Mouse (Mus musculus) CH12.LX (cell line): ENCODE measurements around the gene Clint1. TPM values are rescaled to one million over a fixed set of nuclear protein-coding genes. Genes with fewer than 3 reads are reported as not detected.

Experiments
- DNase-seq: peaks from one replicate; pipeline ENCODE4 v3.0.0-alpha.2; 2013; ENCODE audit errors: extremely low read depth
- H3K27ac ChIP-seq: 2 replicates; pipeline ENCODE4 v1.5.1; 2012; ENCODE audit warnings: low read depth, mild to moderate bottlenecking, control low read depth, moderate library complexity; ENCODE audit not compliant: insufficient read depth
- H3K27me3 ChIP-seq: replicated peaks from 2 replicates; pipeline ENCODE3; 2012; ENCODE audit warnings: inconsistent platforms
- H3K36me3 ChIP-seq, 2 experiments: replicated peaks in 1 of 2; 2 replicates each; pipeline versions ENCODE3 to v1.6.1; 2012; ENCODE audit warnings: inconsistent platforms in 1 of 2, low read length in 1 of 2, mild to moderate bottlenecking in 1 of 2, mixed read lengths in 1 of 2, moderate library complexity in 1 of 2; ENCODE audit not compliant: control insufficient read depth in 1 of 2, insufficient read depth in 1 of 2
- H3K4me1 ChIP-seq, 2 experiments: 2 replicates each; pipeline ENCODE4 v1.6.1; 2012; ENCODE audit warnings: inconsistent platforms in 1 of 2, moderate library complexity in 1 of 2; ENCODE audit not compliant: insufficient read depth in 2 of 2, control insufficient read depth in 1 of 2
- H3K4me2 ChIP-seq: 2 replicates; pipeline ENCODE4 v1.6.1; 2012; ENCODE audit warnings: low read depth, mild to moderate bottlenecking, control low read depth; ENCODE audit not compliant: poor library complexity, insufficient read depth, severe bottlenecking
- H3K4me3 ChIP-seq, 3 experiments: fragments of 150-350 bp in 1 of 3; sonication (generic) in 1 of 3; replicated peaks in 1 of 3; 2 replicates each; pipeline versions ENCODE3 to v1.5.1; 2011 to 2012; ENCODE audit warnings: low read depth in 2 of 3, low read length in 2 of 3, mild to moderate bottlenecking in 2 of 3, moderate library complexity in 2 of 3, control low read depth in 1 of 3, improper control_type of control experiment in 1 of 3, inconsistent platforms in 1 of 3, mixed read lengths in 1 of 3; ENCODE audit not compliant: poor library complexity in 1 of 3
- H3K79me2 ChIP-seq: replicated peaks from 2 replicates; pipeline ENCODE4 v1.6.1; 2012; ENCODE audit warnings: mild to moderate bottlenecking, moderate library complexity; ENCODE audit not compliant: control insufficient read depth, poor library complexity, insufficient read depth, severe bottlenecking; ENCODE audit errors: extremely low read depth
- H3K9ac ChIP-seq: 2 replicates; pipeline ENCODE4 v1.6.1; 2012; ENCODE audit warnings: low read depth, mild to moderate bottlenecking, control low read depth, moderate library complexity; ENCODE audit not compliant: insufficient read depth
- H3K9me3 ChIP-seq: replicated peaks from 2 replicates; pipeline ENCODE3; 2012; ENCODE audit warnings: low read length, inconsistent platforms, mixed read lengths
- BHLHE40 ChIP-seq: IDR thresholded peaks from 2 replicates; pipeline ENCODE4 v1.6.1; 2011; ENCODE audit warnings: mild to moderate bottlenecking, low read depth, low read length, improper control_type of control experiment
- CHD1 ChIP-seq: IDR thresholded peaks from 2 replicates; pipeline ENCODE4 v1.6.1; 2012; ENCODE audit warnings: low read depth, low read length, improper control_type of control experiment, inconsistent platforms
- ELF1 ChIP-seq: IDR thresholded peaks from 2 replicates; pipeline ENCODE4 v1.6.1; 2014; ENCODE audit warnings: low read depth, mild to moderate bottlenecking, inconsistent platforms, low read length, improper control_type of control experiment
- EP300 ChIP-seq: IDR thresholded peaks from 2 replicates; pipeline ENCODE4 v1.6.1; 2011; ENCODE audit warnings: low read length, improper control_type of control experiment
- ETS1 ChIP-seq: conservative IDR thresholded peaks from 2 replicates; pipeline ENCODE4 v1.6.1; 2012; ENCODE audit warnings: low read depth, mild to moderate bottlenecking, inconsistent platforms, low read length, improper control_type of control experiment, moderate library complexity
- GABPA ChIP-seq: IDR thresholded peaks from 2 replicates; pipeline ENCODE4 v1.6.1; 2012; ENCODE audit warnings: low read depth, low read length, improper control_type of control experiment, inconsistent platforms; ENCODE audit not compliant: insufficient replicate concordance
- HCFC1 ChIP-seq: IDR thresholded peaks from 2 replicates; pipeline ENCODE4 v1.6.1; 2012; ENCODE audit warnings: low read depth, mild to moderate bottlenecking, inconsistent platforms, low read length, improper control_type of control experiment
- IRF4 ChIP-seq: IDR thresholded peaks from 2 replicates; pipeline ENCODE4 v1.6.1; 2014; ENCODE audit warnings: low read depth, mild to moderate bottlenecking, inconsistent platforms, low read length, improper control_type of control experiment
- JUND ChIP-seq: conservative IDR thresholded peaks from 2 replicates; pipeline ENCODE4 v1.6.1; 2011; ENCODE audit warnings: low read depth, low read length, improper control_type of control experiment
- KAT2A ChIP-seq: IDR thresholded peaks from 2 replicates; pipeline ENCODE4 v1.6.1; 2012; ENCODE audit warnings: low read length, improper control_type of control experiment, inconsistent platforms; ENCODE audit not compliant: insufficient replicate concordance
- MAX ChIP-seq: IDR thresholded peaks from 2 replicates; pipeline ENCODE4 v1.6.1; 2011; ENCODE audit warnings: low read length, improper control_type of control experiment
- MAZ ChIP-seq: IDR thresholded peaks from 2 replicates; pipeline ENCODE4 v1.6.1; 2012; ENCODE audit warnings: low read depth, mild to moderate bottlenecking, inconsistent platforms, low read length, improper control_type of control experiment, moderate library complexity
- MEF2A ChIP-seq: IDR thresholded peaks from 2 replicates; pipeline ENCODE4 v1.6.1; 2014; ENCODE audit warnings: low read depth, mild to moderate bottlenecking, inconsistent platforms, low read length, improper control_type of control experiment, borderline replicate concordance
- MXI1 ChIP-seq: IDR thresholded peaks from 2 replicates; pipeline ENCODE4 v1.6.1; 2011; ENCODE audit warnings: mild to moderate bottlenecking, low read depth, low read length, improper control_type of control experiment
- MYC ChIP-seq: IDR thresholded peaks from 2 replicates; pipeline ENCODE4 v1.6.1; 2011; ENCODE audit warnings: low read depth, mild to moderate bottlenecking, improper control_type of control experiment, low read length
- NELFE ChIP-seq: IDR thresholded peaks from 2 replicates; pipeline ENCODE4 v1.6.1; 2011; ENCODE audit warnings: low read depth, low read length, improper control_type of control experiment
- NRF1 ChIP-seq: IDR thresholded peaks from 2 replicates; pipeline ENCODE4 v1.6.1; 2014; ENCODE audit warnings: low read depth, mild to moderate bottlenecking, inconsistent platforms, low read length, improper control_type of control experiment, moderate library complexity
- PAX5 ChIP-seq: IDR thresholded peaks from 2 replicates; pipeline ENCODE4 v1.6.1; 2012; ENCODE audit warnings: low read length, inconsistent platforms, mixed read lengths
- POLR2A ChIP-seq: IDR thresholded peaks from 2 replicates; pipeline ENCODE4 v1.6.1; 2011; ENCODE audit warnings: low read depth, mild to moderate bottlenecking, improper control_type of control experiment, low read length
- POLR2AphosphoS2 ChIP-seq: IDR thresholded peaks from 2 replicates; pipeline ENCODE4 v1.6.1; 2011; ENCODE audit warnings: low read depth, low read length, improper control_type of control experiment
- RCOR1 ChIP-seq: conservative IDR thresholded peaks from 2 replicates; pipeline ENCODE4 v1.6.1; 2012; ENCODE audit warnings: low read depth, mild to moderate bottlenecking, inconsistent platforms, low read length, improper control_type of control experiment
- SIN3A ChIP-seq: IDR thresholded peaks from 2 replicates; pipeline ENCODE4 v1.6.1; 2012; ENCODE audit warnings: low read length, improper control_type of control experiment, inconsistent platforms
- SMC3 ChIP-seq: IDR thresholded peaks from 2 replicates; pipeline ENCODE4 v1.6.1; 2011; ENCODE audit warnings: low read depth, low read length, improper control_type of control experiment
- TBP ChIP-seq: conservative IDR thresholded peaks from 2 replicates; pipeline ENCODE4 v1.6.1; 2011; ENCODE audit warnings: low read depth, low read length, improper control_type of control experiment
- TCF12 ChIP-seq: IDR thresholded peaks from 2 replicates; pipeline ENCODE4 v1.6.1; 2014; ENCODE audit warnings: low read depth, mild to moderate bottlenecking, inconsistent platforms, low read length, improper control_type of control experiment
- UBTF ChIP-seq: IDR thresholded peaks from 2 replicates; pipeline ENCODE4 v1.6.1; 2012; ENCODE audit warnings: low read depth, mild to moderate bottlenecking, inconsistent platforms, low read length, improper control_type of control experiment, moderate library complexity
- USF1 ChIP-seq: IDR thresholded peaks from 2 replicates; pipeline ENCODE4 v1.6.1; 2014; ENCODE audit warnings: low read depth, mild to moderate bottlenecking, inconsistent platforms, low read length, improper control_type of control experiment
- USF2 ChIP-seq: conservative IDR thresholded peaks from 2 replicates; pipeline ENCODE4 v1.6.1; 2011; ENCODE audit warnings: low read depth, low read length, improper control_type of control experiment
- ZKSCAN1 ChIP-seq: IDR thresholded peaks from 2 replicates; pipeline ENCODE4 v1.6.1; 2012; ENCODE audit warnings: low read depth, inconsistent platforms, low read length, improper control_type of control experiment, borderline replicate concordance
- ZMIZ1 ChIP-seq: IDR thresholded peaks from 2 replicates; pipeline ENCODE4 v1.6.1; 2012; ENCODE audit warnings: low read depth, mild to moderate bottlenecking, inconsistent platforms, low read length, improper control_type of control experiment
- dilution Hi-C: fragments of 300-500 bp; cut with MboI; formaldehyde crosslinking; loops from 2 replicates; pipeline ENCODE4 v1.14.3; 2020; ENCODE audit warnings: low sequenced_read_pairs; ENCODE audit not compliant: extremely low pct_unique_long_range_greater_than_20kb, extremely low pct_ligation_motif_present
- in situ Hi-C: fragments of 300-500 bp; cut with MboI; formaldehyde crosslinking; loops from 3 replicates; pipeline ENCODE4 v1.14.3; 2019; ENCODE audit warnings: low sequenced_read_pairs, low pct_ligation_motif_present, low pct_unique_long_range_greater_than_20kb, mixed read lengths
- polyA plus RNA-seq: library from polyadenylated mRNA; unstranded; fragments of >175 nt; gene quantifications from 2 replicates; pipeline ENCODE4 v1.2.1, GENCODE M21; 2012; ENCODE audit warnings: low read depth; ENCODE audit not compliant: insufficient read length
- total RNA-seq, 2 experiments: library from RNA; depleted of rRNA; stranded (reverse); fragments of 300-350 nt in 1 of 2; fragments of >200 nt in 1 of 2; gene quantifications; 2 replicates each; pipeline ENCODE4 v1.2.3; 2012 to 2014

The Clint1 gene
- total RNA-seq (2012; rRNA removed) (54.1 and 60.5 TPM in 2 replicates), total RNA-seq (2014; rRNA removed) (98.5 and 104 TPM in 2 replicates), polyA plus RNA-seq (137 and 143 TPM in 2 replicates)

DNA sequence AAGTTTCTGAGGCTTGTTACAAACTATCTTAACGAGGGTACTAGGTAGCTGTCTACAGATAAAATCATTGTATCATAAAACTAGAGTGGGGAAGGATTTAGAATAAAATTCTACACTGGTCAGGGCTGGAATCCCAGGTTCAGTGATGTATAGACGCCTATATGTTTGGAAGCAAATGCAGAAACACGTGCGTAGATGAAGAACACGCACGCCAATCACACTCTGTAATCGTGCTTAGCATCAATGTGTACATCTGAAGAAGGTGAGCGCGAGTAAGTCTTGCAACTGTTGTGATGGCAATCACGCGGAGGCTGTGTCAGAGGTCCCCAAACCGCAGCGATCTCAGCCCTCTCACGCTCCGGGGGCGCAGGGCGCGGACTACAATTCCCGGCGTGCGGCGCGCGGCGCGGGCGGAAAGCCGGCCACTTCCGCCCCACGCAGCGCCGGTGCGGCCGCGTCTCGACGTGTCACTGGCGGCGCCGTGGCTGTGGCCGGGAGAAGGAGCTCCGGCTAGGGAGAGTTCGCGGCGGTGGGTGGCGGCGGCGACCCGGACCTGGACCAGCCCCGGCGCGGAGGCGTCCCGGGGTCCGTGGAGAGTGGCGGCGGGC, at the start of gene Clint1:
TSS of gene Clint1 (plus strand) at position 536 of the 608 bp plus-strand sequence.
- H3K9me3 ChIP-seq, result no peaks in the 10 kb centered on the region
- TF ChIP-seq HCFC1, result peak; percentile 94
- no peak for TF ChIP-seq JUND
- no peak for TF ChIP-seq USF2
- TF ChIP-seq TCF12, result peak; percentile 89
- TF ChIP-seq UBTF, result no peak
- TF ChIP-seq RCOR1, result no peak
- TF ChIP-seq POLR2AphosphoS2, result no peak; the same call in 1 of the 2 replicates
- no peak; the same call in 1 of the 2 replicates for TF ChIP-seq IRF4
- peak; percentile 97 for TF ChIP-seq MYC
- TF ChIP-seq PAX5, result no peak
- TF ChIP-seq CHD1, result peak; percentile 33; the same call in 1 of the 2 replicates
- TF ChIP-seq BHLHE40, result peak; percentile 90
- peak; percentile 24; the same call in 1 of the 2 replicates for TF ChIP-seq EP300
- peak; percentile 92 for TF ChIP-seq SIN3A
- TF ChIP-seq MXI1, result peak; percentile 93
- no peak for TF ChIP-seq ZKSCAN1
- no peak for TF ChIP-seq TBP
- TF ChIP-seq MEF2A, result peak; percentile 62
- peak; percentile 66 for TF ChIP-seq NRF1
- TF ChIP-seq ZMIZ1, result peak; percentile 88
- peak; percentile 88 for TF ChIP-seq NELFE
- TF ChIP-seq POLR2A, result peak; percentile 84
- peak; percentile 95; the same call in 1 of the 2 replicates for TF ChIP-seq KAT2A
- TF ChIP-seq GABPA, result peak; percentile 52; the same call in 1 of the 2 replicates
- no peak for TF ChIP-seq SMC3
- TF ChIP-seq MAX, result peak; percentile 96
- 0 out of 2 replicates have a peak, but pooled peaks have one; percentile 5 for TF ChIP-seq ETS1
- TF ChIP-seq MAZ, result peak; percentile 74
- TF ChIP-seq ELF1, result peak; percentile 98
- no peak for TF ChIP-seq USF1
- in situ Hi-C loops (no loop called here), dilution Hi-C loops (no loop called here)
- peaks cover 41% of the 10 kb centered on the region for H3K79me2 ChIP-seq
- peak within 1 kb of the TSS; percentile 30 for H3K27ac ChIP-seq
- H3K4me3 ChIP-seq, result peak within 1 kb of the TSS; percentile 80 to 91 (median 84)
- peak; percentile 75 for DNase-seq
- peak within 1 kb of the TSS; percentile 90; the same call in 1 of the 2 replicates for H3K4me2 ChIP-seq
- H3K27me3 ChIP-seq, result no peaks in the 10 kb centered on the region
- peaks cover 16 to 33% of the 10 kb centered on the region in 2 experiments for H3K36me3 ChIP-seq
- peak within 1 kb of the TSS; percentile 87 for H3K9ac ChIP-seq
- H3K4me1 ChIP-seq, result peaks cover 10 to 57% of the 10 kb centered on the region in 2 experiments
